Mouse (Mus musculus) retina, postnatal 1 day (tissue): ENCODE measurements around the gene Dusp5.

Experiments used
- DNase-seq: peaks from one replicate; pipeline ENCODE4 v3.0.0-alpha.2; 2012

Dusp5 gene

GRCm38 (mm10) chr19:53547597-53547996 lies 18.7 kb downstream of the Dusp5 start:
- DNase-seq, result peak; percentile 69

DNA sequence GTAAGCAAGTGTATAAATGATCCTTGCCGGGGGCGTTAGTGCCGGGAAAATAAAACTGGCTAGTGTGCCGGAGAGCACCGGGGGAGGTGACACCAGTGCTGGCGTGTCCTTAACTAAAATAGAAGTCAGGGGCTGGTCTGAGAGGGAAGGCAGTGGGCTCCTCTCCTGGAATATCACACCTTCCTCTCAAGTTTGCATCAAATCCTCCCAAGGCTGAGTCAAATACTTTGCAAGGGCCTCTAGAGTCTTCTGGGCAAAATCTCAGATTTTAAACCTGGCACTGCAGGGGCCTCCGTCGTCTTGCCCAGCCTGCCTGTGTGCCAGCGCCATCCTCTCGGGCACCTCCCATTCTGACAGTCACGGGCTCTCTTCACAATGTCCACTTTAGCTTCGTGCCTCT lies 22.1 kb downstream of the Dusp5 start:
- no peak for DNase-seq

GRCm38 (mm10) chr19:53552216-53552786 lies 23.4 kb downstream of the Dusp5 start:
- DNase-seq, result no peak

DNA sequence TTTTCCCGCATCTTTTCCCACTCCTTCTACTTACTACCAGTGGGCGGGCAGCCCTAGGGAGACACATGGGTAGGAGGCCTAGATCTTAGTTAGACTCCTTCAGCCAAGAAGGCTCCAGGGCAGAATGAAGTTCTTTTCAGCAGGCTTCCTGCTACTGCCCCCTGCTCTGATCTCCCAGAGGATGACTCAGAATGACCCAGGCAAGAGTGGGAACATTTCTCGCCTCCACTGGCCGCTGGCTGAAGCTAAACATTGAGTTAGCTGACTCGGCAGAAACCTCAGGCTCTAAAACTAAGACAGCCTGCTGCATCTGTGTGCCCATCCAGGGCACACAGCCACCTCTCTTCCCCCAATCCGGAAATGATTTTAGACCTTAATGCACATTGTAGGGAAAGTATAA lies 23.9 kb downstream of the Dusp5 start:
- no peak for DNase-seq

DNA sequence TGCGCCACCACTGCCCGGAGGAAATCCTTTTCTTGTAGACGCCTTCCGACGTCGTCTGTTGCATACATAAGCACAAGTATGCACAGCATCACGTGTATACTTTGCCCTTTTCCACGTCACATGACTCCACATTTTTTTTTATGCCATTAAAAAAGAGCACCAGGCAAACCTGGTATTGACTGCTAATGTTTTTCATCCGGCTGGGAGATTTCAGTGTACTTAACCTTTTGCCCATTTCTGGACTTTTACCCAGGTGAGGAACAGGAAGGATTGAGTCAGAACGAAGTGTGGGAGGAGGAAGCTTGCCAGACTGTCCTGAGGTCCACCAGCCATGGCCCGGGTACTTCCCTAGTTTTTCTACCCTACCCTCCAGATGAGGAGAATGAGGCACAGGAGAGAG lies 25.5 kb downstream of the Dusp5 start:
- no peak for DNase-seq

GRCm38 (mm10) chr19:53554981-53555616 lies 26.2 kb downstream of the Dusp5 start:
- no peak for DNase-seq

- peak; percentile 29 for DNase-seq
Measured at GRCm38 (mm10) chr19:53556841-53557240, 27.9 kb downstream of the Dusp5 start.

DNA sequence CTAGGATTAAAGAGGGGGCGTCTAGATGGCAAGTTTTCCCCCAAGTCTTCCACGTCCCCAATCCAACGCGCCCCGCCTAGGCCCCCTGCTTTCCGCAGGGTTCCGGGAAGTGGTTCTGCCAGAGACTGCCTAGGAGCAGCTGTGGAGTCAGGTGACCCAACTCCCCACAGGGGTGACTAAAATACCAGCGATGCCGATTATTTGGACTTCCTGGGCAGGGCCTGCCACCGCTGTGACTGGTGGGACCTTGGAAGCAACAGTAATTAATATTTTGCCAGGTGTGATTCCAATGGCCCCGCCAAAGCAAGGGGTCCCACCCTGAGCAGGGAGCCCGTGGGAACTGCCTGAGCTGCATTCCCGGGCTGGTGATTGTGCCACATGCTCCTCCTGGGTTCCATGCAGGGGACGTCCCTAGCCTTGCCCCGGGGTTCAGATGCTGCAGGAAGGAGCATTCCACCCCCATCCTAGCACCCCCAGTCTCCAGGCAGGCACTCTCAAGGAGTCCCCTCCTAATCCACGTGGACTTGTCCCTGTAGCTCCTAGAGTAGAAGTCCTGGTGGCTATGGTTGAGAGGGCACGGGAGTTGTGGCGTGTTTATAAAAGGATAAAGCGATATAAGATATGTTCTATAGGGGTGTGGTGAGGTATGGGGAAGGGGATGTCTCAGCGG lies 28.5 kb downstream of the Dusp5 start:
- no peak for DNase-seq

DNA sequence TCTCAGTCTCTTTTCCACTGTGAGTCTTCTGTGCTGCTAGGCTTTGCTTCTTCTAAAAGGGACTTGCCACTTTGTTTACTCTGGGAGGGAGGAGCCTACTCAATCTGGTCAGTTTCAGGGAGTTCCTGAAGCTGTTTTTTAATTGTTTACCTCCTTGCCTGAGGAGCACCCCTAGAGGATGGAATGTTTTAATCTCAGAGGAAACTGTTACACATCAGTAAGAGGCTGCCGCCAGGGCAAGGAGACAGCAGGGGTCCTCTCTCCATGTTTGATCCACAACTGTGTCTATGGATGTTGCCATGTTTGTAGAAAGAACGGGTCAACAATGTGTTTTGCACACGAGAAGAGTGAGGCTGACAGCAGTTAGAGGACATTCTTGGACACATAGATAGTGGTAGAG lies 31.5 kb downstream of the Dusp5 start:
- DNase-seq, result no peak

- DNase-seq, result no peak
Measured at GRCm38 (mm10) chr19:53564174-53564573, 35.3 kb downstream of the Dusp5 start.

DNA sequence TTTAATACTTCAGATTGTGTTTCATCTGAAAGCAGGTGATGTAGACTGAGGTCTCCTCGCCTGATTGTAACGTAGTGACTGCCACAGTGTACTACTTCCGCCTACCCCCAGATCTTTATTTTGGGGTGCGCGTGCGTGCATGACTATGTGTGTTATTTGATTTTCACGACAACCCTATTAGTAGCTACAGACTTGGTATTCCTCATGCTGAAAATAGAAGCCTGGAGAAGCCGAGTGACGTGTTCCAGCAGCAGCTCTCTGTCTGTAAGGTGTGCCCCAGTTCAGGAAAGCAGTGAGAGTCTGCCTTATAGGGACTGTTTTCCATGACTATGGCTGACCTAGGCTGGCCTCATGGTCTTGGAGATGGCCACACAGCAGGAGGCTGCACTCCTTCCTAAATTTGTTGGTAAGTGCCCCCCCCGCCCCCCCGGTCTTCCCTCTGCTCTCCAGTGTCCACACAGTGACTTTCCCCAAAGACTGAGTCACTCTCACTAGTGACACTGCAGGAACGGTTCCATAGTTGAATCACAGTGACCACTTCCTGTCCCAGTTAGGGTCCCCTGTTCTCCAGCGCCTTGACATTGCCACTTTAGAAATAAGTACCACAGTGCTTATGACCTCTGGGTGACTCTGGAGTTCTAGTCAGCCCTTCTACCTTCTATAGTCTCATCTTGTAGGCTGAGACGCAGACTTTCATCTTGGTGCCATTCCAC lies 36.8 kb downstream of the Dusp5 start:
- DNase-seq, result no peak

DNA sequence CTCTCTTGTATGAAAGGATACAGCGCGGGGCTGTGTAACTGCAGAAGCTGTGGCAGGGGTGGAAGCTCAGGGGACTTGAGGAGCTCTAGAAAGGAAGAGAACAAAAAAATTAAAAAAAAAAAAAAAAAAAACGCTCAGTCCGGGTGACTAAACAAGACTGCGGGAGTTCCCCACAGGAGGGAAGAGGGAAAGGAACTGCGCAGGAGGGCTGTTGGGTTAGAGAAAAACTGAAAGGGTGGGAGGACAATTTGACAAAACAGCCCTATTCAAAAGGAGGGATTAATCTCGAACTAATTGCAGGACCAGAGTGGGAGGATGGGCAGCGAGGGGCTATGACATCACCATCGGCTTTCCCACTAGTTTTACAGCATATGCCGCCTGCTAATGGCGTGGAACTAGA lies 39.0 kb downstream of the Dusp5 start:
- DNase-seq, result peak; percentile 36

DNA sequence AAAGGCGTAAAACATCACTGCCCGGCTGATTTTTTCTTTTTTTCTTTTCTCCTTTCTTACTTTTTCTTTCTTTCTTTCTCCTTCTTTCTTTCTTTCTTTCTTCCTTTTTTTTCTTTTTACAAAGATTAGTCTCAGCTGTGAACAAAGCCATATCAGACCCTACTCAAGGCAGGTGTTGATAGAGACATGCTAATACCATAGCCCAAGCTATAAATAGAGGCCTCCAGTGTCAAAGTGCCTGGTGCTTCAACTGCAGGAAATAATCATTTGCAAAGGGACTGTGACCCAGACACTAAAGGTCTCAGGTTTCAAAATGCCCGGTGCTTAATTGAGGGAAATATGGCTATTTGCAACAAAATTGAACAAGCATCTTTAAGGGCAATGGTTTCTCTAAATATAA lies 39.6 kb downstream of the Dusp5 start:
- no peak for DNase-seq

DNA sequence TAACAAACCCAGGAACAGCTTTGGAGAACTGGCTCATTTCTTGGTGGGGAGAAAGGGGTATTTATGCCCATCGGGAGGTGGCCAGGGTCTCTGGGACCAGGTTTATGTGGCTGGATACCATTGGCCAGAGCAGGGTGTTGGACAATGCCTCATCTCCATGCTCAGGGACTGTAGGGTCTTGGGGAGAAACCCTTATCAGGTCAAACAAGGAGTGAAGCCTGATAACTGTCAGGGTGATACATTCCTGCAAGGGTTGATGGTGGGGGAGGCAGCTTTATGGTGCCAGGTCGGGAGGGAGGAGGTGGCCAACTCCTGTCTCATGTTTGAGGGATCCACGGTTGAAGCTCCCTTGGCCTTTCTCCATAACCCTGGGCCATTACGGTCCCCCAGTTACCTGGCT lies 42.1 kb downstream of the Dusp5 start:
- DNase-seq, result no peak

DNA sequence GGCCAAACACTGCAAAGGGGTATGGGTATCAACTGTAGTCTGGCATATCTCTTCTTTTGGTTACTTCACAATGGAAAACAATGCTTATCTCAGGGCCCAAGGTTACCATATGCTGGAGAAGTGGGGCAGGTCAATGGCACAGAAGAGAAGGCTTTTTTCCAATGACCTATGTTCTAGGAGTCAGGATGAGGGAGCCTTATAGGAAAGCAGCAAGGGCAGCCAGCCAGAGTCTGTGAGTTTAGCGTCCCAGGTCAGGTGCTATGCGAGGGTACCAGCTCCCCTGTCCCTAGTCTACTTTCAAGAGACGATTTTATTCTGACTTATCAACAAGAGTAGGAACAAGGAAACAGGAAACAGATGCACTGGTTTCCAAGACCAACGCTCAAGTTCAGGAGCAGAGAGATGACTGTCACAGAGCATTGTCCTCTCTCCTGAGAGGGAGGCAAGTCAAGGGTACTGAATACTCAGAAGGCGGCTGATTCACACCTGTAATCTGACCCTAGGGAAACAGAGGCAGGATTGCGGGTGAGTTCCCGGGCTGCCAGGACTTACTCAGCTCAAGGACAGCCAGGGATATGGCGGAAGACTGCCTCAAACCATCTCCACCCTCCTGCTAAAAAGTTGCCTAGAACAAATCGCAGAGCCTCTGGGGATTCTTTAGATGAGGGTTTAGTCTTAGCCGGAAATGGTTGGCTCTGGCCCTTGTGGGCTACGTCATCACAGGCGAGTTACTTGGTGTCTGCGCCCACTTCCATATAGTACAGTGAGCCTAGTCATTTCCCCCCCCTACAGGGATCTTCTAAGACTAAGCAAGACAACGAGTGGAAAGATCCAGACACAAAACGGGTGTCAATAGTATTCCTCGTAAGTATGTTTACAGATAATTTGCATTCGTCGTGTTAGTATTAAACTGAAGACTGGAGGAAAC lies 42.9 kb downstream of the Dusp5 start:
- DNase-seq, result no peak

- DNase-seq, result no peak
Measured at GRCm38 (mm10) chr19:53572607-53573006, 43.7 kb downstream of the Dusp5 start.

GRCm38 (mm10) chr19:53573151-53573550 lies 44.2 kb downstream of the Dusp5 start:
- no peak for DNase-seq

GRCm38 (mm10) chr19:53574131-53574530 lies 45.2 kb downstream of the Dusp5 start:
- DNase-seq, result no peak

DNA sequence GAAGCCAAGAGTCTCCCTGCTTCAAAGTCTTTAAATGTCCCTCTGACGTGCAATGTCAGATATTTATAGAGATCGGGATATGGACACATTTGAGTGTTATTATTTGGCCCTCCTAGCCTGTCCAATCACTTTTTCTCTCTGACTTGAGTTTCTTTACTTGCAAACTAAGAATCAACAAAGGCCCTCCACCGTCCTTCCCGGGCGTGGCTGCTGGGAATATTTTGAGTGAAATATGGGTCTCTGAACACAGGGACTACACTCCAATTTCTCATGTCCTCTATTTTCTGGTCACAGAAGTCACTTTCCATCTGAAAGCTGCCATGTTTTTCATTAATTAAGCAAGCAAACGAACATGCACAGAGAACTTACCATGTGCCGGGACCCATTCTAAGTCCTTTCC lies 45.6 kb downstream of the Dusp5 start:
- DNase-seq, result no peak

DNA sequence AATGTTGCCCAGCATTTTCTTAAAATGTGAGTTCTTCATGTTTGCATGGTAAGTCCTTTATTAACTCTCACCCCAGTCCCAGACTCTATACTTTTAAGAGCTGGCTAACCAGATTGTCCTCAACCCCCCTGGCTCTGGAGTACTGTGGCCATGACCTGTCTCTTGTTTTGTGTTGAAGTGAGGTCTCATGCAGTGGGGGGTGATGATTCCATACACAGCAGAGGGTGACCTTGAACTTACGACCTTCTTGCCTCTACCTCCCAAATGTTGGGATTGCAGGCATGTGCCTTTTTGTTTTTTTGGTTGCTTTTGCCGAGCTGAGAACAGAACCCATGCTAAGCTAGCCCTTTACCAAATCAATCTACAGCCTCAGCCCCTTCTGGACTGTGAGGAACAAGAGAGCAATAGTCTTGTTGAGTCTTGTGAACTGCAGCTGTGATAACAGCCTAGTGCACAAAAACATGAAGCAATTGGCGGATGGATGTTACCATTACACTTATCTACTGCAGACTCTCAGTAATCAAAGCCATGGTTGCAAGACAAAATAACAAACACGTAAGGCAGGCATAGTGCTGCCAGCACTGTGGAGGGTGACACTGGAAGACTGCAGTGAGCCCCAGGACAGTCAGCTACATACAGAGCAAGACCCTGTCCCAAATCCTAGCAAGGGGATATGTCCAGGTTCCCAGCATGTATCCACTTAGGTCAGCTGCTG lies 46.5 kb downstream of the Dusp5 start:
- DNase-seq, result no peak

DNA sequence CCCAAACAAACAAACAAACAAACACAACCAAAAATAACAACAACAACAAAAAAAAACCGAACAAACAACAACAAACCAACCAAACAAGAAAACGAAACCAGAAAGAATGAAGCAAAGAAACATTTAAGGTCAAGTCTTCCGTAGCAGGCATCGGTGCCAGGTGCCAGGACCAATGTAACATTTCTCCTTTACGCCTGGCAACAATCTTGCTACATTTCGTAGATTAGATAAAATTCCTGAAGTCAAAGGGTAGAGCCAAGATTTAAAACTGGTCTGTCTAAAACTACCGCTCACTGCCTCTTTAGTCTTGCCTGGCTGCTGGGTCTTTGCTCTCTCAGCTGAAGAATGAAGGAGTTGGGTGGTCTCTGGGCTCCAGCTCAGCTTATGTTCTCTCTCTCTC lies 47.2 kb downstream of the Dusp5 start:
- DNase-seq, result no peak
